Mouse (Mus musculus): ENCODE measurements around the gene Uaca. TPM values are rescaled to one million over a fixed set of nuclear protein-coding genes. Genes with fewer than 3 reads are reported as not detected.

Uaca gene
- total RNA-seq (2021) = 10 to 100 TPM; 28.0 to 63.4 TPM
- 5.6 and 6.9 TPM in 2 replicates for polyA plus RNA-seq (2012; rRNA removed)
- long read RNA-seq, full-length matches to known transcripts = 9 of 29 reads
- long read RNA-seq, partial matches to known transcripts = 10 of 29 reads
- long read RNA-seq, other reads (novel, unspliced or antisense) = 10 of 29 reads

GRCm38 (mm10) chr9:60794210-60794840 is at the start of gene Uaca:
Uaca (plus strand) TSS chr9:60794542.
- peak; percentile 96 for DNase-seq

- DNase-seq = no peak
Measured at GRCm38 (mm10) chr9:60744971-60745370, 49.4 kb upstream of the Uaca start.

GRCm38 (mm10) chr9:60746561-60746960 is 47.8 kb upstream of the Uaca start:
- DNase-seq = no peak

GRCm38 (mm10) chr9:60747672-60748071 is 46.7 kb upstream of the Uaca start:
- no peak for DNase-seq

- DNase-seq = no peak
Measured at GRCm38 (mm10) chr9:60748191-60748590, 46.2 kb upstream of the Uaca start.

GRCm38 (mm10) chr9:60749105-60749504 is 45.2 kb upstream of the Uaca start:
- DNase-seq = no peak

- no peak for DNase-seq
Measured at GRCm38 (mm10) chr9:60751098-60751497, 43.2 kb upstream of the Uaca start.

GRCm38 (mm10) chr9:60751971-60752370 is 42.4 kb upstream of the Uaca start:
- DNase-seq = no peak

- no peak for DNase-seq
Measured at GRCm38 (mm10) chr9:60752636-60753035, 41.7 kb upstream of the Uaca start.

- DNase-seq = peak; percentile 65
Measured at GRCm38 (mm10) chr9:60756258-60756657, 38.1 kb upstream of the Uaca start.

GRCm38 (mm10) chr9:60756866-60757740 is 37.2 kb upstream of the Uaca start:
- no peak for DNase-seq

- no peak for DNase-seq
Measured at GRCm38 (mm10) chr9:60757817-60758216, 36.5 kb upstream of the Uaca start.

- peak; percentile 51 for DNase-seq
Measured at GRCm38 (mm10) chr9:60759436-60760007, 34.8 kb upstream of the Uaca start.

GRCm38 (mm10) chr9:60765181-60765580 is 29.2 kb upstream of the Uaca start:
- DNase-seq = no peak

GRCm38 (mm10) chr9:60768393-60768792 is 25.9 kb upstream of the Uaca start:
- no peak for DNase-seq

- no peak for DNase-seq
Measured at GRCm38 (mm10) chr9:60769711-60770111, 24.6 kb upstream of the Uaca start.

GRCm38 (mm10) chr9:60773713-60774112 is 20.6 kb upstream of the Uaca start:
- no peak for DNase-seq

GRCm38 (mm10) chr9:60776899-60777298 is 17.4 kb upstream of the Uaca start:
- no peak for DNase-seq

GRCm38 (mm10) chr9:60782057-60782789 is 12.1 kb upstream of the Uaca start:
- no peak for DNase-seq

- no peak for DNase-seq
Measured at GRCm38 (mm10) chr9:60785069-60785468, 9.3 kb upstream of the Uaca start.

- no peak for DNase-seq
Measured at GRCm38 (mm10) chr9:60787517-60788110, 6.7 kb upstream of the Uaca start.

- no peak for DNase-seq
Measured at GRCm38 (mm10) chr9:60790282-60790681, 4.1 kb upstream of the Uaca start.
